Comparison of ENCODE assay signal across 18 mouse cellular contexts in genomic region chr12:106688156-106688740, GRCm38 (mm10).
DNase-seq lines count a peak whose midpoint lies in the region.
"Had no signal": no experiment of that assay in that cellular context is flagged by ENCODE, and none has a peak within 500 bp of the region (broad histone marks: within the 10 kb centered on the region; RNA-seq: fewer than 3 reads in every experiment).

No protein-coding gene starts in this region.

- peaks cover 24% of the 10 kb centered on the region for H3K4me1 ChIP-seq in limb, embryonic 10.5 days
- H3K4me1 ChIP-seq: embryonic facial prominence, embryonic 12.5 days; liver, embryonic 13.5 days had no signal

- peaks cover 17% of the 10 kb centered on the region; the same call in 1 of the 2 replicates for H3K27me3 ChIP-seq in limb, embryonic 10.5 days (ENCODE audit: low read depth, poor library complexity, severe bottlenecking)
- H3K27me3 ChIP-seq: CH12.LX; hindbrain, embryonic 15.5 days; liver, embryonic 13.5 days had no signal

- DNase-seq in frontal cortex, postnatal 36 days (ENCODE audit: low spot score in 2 of 2) = peak; percentile 8 to 9
- DNase-seq in frontal cortex, postnatal 14 days (ENCODE audit: low spot score in 2 of 2) = no peak
- peak; percentile 47 to 57 for DNase-seq in right cerebral cortex, postnatal 10 days (ENCODE audit: low spot score in 2 of 2)
- no peak for DNase-seq in right cerebral cortex, adult 18-20 months
- DNase-seq in limb, embryonic 10.5 days (ENCODE audit: low spot score) = peak; percentile 46
- DNase-seq in right cerebral cortex, postnatal 4 days = peak; percentile 59
- DNase-seq in ovary, adult 18-20 months (ENCODE audit: low spot score) = no peak
- DNase-seq: cerebellum, adult 18-20 months; heart, adult 18-20 months; kidney, adult 11 months; liver, embryonic 13.5 days; lung, postnatal 10 days; thymus, postnatal 25 days had no signal

- no peak overlapping the region for H3K4me3 ChIP-seq in limb, embryonic 10.5 days
- H3K4me3 ChIP-seq: embryonic facial prominence, embryonic 12.5 days; hindbrain, embryonic 15.5 days; liver, embryonic 13.5 days; midbrain, embryonic 10.5 days had no signal

- H3K27ac ChIP-seq in limb, embryonic 10.5 days = peak overlapping the region; percentile 56; the same call in 1 of the 2 replicates
- H3K27ac ChIP-seq: embryonic facial prominence, embryonic 12.5 days; hindbrain, embryonic 15.5 days; liver, embryonic 13.5 days; midbrain, embryonic 10.5 days; stomach, postnatal 0 days had no signal

- 84% methylated on average over 17 of the region's 17 CpGs for WGBS in limb, embryonic 10.5 days

- H3K36me3 ChIP-seq in limb, embryonic 10.5 days = no peaks in the 10 kb centered on the region
- H3K36me3 ChIP-seq: embryonic facial prominence, embryonic 12.5 days; hindbrain, embryonic 15.5 days; liver, embryonic 13.5 days; midbrain, embryonic 10.5 days had no signal

- H3K9me3 ChIP-seq in limb, embryonic 10.5 days (replicated peaks) = no peaks in the 10 kb centered on the region
- H3K9me3 ChIP-seq: embryonic facial prominence, embryonic 12.5 days; hindbrain, embryonic 15.5 days; liver, embryonic 13.5 days; midbrain, embryonic 10.5 days had no signal

Comparison
In these comparisons a context has a peak if more than half of its experiments do, and no peak if none do; other contexts are left out.
1. DNase-seq: peak in frontal cortex, postnatal 36 days (2 of 2), right cerebral cortex, postnatal 10 days (2 of 2), limb, embryonic 10.5 days (single experiment) and right cerebral cortex, postnatal 4 days (single experiment); none in frontal cortex, postnatal 14 days (0 of 2), right cerebral cortex, adult 18-20 months (single experiment) and ovary, adult 18-20 months (single experiment).